Mouse (Mus musculus): Measurements from ENCODE around the gene Olfr1008. TPM values are rescaled to one million over a fixed set of nuclear protein-coding genes. Genes with fewer than 3 reads are reported as not detected.
"Not testable (repeated sequence)": the region's sequence is repeated elsewhere in the genome, so short reads cannot be mapped to it uniquely, and the experiment has no call there.

Gene Olfr1008
- not detected in 2 replicates for polyA plus RNA-seq (2016; fragmentation: Nextera tagmentation; extraction: Ambion mirVana)

DNA sequence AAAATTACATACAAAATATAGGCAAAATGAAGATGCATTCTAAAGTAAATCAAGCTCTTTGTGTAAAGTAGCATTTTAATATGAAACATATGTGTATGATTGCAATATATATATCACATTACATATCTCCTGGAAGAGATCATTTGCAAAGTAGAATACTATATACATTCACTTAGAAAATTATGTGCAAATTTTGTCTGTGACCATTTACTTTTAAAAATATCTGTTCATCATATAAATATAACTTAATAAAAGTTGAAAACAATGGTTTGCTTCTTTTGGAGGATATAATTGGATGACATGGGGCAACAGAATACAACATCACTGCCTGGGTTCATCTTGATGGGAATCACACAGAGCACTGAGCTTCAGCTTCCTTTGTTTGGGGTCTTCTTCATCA, at the start of gene Olfr1008:
Olfr1008 (plus strand) TSS at position 301 of the 400 bp plus-strand sequence.
- Histone ChIP-seq H3K4me1 (no peaks in the 10 kb centered on the region), H3K9me3 (no peaks in the 10 kb centered on the region), H3K36me3 (no peaks in the 10 kb centered on the region), H3K9ac (no peak within 1 kb of the TSS), H3K4me2 (replicated peaks) (no peak within 1 kb of the TSS), H3K27me3 (no peaks in the 10 kb centered on the region), H3K27ac (no peak within 1 kb of the TSS), H3K4me3 (no peak within 1 kb of the TSS)
- no peak for ATAC-seq (ENCODE audit: insufficient number of reproducible peaks, insufficient read depth, low FRiP score, low TSS enrichment)

DNA sequence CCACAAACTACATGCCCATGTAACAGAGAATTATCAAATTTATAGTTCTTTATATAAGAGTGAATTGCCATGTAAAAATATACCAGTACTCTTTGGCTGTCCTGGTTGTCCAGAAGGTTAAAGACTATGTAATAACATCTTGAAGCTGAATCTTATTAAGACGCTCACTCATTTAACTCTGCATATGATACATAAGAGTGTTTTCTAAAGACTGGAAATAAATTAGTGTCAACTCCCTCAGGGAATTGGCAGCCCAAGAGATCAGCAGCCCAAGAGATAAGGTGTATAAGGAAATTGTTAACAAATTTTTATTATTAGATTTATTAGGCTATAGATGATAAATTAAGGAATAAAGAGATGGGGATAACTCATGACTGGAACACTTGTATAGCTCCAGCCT, 38.6 kb upstream of the Olfr1008 start, which contains the start of gene Olfr1002:
Olfr1002 (minus strand) TSS at position 101 of the 400 bp plus-strand sequence.
- 94% methylated on average over 1 of the region's 1 CpGs for WGBS
- no peak within 1 kb of the TSS for H3K9ac ChIP-seq

DNA sequence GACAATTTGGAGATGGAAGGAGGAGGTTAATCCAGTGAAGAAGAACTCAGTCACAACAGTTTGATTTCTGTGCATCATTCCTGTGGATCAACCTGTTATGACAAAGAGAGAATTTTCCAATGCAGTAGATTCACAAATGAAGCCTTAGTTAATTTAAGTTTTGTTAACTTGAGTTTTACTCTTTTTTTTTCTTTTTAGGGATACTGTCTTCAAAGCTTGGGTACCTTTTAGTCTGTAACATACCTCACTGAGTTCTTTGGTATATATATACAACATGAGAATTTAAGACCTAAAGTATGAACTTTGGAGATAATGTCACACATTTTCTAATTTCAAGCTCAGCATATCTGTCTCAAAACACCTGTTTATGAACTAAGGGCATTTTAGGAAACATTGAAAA, 24.9 kb upstream of the Olfr1008 start, which contains the start of gene Olfr154:
Olfr154 (minus strand) TSS at position 101 of the 400 bp plus-strand sequence.
- not testable (repeated sequence) for ATAC-seq (ENCODE audit: insufficient number of reproducible peaks, insufficient read depth, low FRiP score, low TSS enrichment); H3K9ac ChIP-seq; H3K36me3 ChIP-seq; H3K4me3 ChIP-seq; H3K9me3 ChIP-seq; H3K27me3 ChIP-seq; H3K27ac ChIP-seq; H3K4me2 ChIP-seq (replicated peaks); H3K4me1 ChIP-seq

More for the DNA sequence above, 38.6 kb upstream of the Olfr1008 start, which contains the start of gene Olfr1002:
- no peak within 1 kb of the TSS for H3K4me2 ChIP-seq (replicated peaks)
- no peaks in the 10 kb centered on the region for H3K4me1 ChIP-seq
- no peak within 1 kb of the TSS for H3K27ac ChIP-seq
- H3K27me3 ChIP-seq = no peaks in the 10 kb centered on the region
- H3K4me3 ChIP-seq = no peak within 1 kb of the TSS
- no peaks in the 10 kb centered on the region for H3K9me3 ChIP-seq
- no peak for ATAC-seq (ENCODE audit: insufficient number of reproducible peaks, insufficient read depth, low FRiP score, low TSS enrichment)
- no peaks in the 10 kb centered on the region for H3K36me3 ChIP-seq

- H3K4me2 ChIP-seq (replicated peaks) = no peak within 1 kb of the TSS
Measured at GRCm38 (mm10) chr2:85678667-85679066, 10.6 kb upstream of the Olfr1008 start, which contains the start of gene Olfr1006. Gene Olfr1006, minus strand, starts transcription at chr2:85678767.

DNA sequence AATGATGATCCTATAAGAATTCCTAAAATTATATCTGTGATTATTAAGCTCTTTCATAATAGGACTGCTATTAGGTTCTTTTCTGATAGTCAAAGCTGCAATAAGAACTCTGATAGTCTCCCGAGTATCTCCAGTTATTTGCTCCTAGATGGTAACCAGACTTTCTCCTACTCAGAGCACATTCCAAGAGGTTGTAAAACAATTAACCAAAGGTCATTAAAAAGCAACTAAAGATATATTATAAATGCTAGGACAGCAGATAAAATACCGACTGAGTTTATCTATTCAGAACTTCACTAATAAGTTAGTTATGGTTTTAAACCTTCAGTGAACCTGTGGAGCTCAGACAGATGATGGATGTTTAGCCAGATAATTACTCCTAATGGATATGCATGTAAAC, 21.4 kb downstream of the Olfr1008 start:
- not testable (repeated sequence) for H3K27ac ChIP-seq; H3K36me3 ChIP-seq; H3K9me3 ChIP-seq; H3K9ac ChIP-seq; H3K4me3 ChIP-seq; H3K27me3 ChIP-seq; H3K4me2 ChIP-seq (replicated peaks); H3K4me1 ChIP-seq; ATAC-seq (ENCODE audit: insufficient number of reproducible peaks, insufficient read depth, low FRiP score, low TSS enrichment)
- WGBS = 77% methylated on average over 2 of the region's 2 CpGs

More at GRCm38 (mm10) chr2:85678667-85679066, 10.6 kb upstream of the Olfr1008 start, which contains the start of gene Olfr1006:
- Histone ChIP-seq H3K4me3 (no peak within 1 kb of the TSS), H3K9me3 (no peaks in the 10 kb centered on the region), H3K27ac (no peak within 1 kb of the TSS), H3K9ac (no peak within 1 kb of the TSS), H3K36me3 (no peaks in the 10 kb centered on the region), H3K4me1 (no peaks in the 10 kb centered on the region), H3K27me3 (no peaks in the 10 kb centered on the region)
- no peak for ATAC-seq (ENCODE audit: insufficient number of reproducible peaks, insufficient read depth, low FRiP score, low TSS enrichment)

DNA sequence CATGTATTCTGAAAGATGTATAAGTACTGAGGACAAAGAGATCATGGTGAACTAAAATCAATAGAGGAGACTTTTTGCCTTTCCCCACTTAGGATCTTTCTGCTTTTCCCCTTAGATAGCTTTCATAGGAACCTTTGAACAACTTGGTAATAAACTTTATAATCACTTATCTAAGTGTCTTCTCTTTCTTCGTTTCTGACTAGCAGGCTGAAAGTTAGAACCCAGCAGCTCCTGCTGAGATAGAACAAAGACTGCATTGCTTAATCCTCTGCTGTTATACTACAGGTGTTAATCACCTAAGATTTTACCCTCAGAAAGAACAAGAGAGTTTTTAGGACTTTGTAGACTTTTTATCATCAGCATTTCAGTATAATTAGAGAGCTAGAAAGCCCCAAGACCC, 21.9 kb downstream of the Olfr1008 start:
- Histone ChIP-seq H3K9me3 (no peaks in the 10 kb centered on the region), H3K4me3 (no peak overlapping the region), H3K36me3 (no peaks in the 10 kb centered on the region), H3K27ac (no peak overlapping the region), H3K4me2 (replicated peaks) (no peak overlapping the region), H3K9ac (no peak overlapping the region), H3K27me3 (no peaks in the 10 kb centered on the region), H3K4me1 (no peaks in the 10 kb centered on the region)
- WGBS = 33% methylated on average over 1 of the region's 1 CpGs
- no peak for ATAC-seq (ENCODE audit: insufficient number of reproducible peaks, insufficient read depth, low FRiP score, low TSS enrichment)

DNA sequence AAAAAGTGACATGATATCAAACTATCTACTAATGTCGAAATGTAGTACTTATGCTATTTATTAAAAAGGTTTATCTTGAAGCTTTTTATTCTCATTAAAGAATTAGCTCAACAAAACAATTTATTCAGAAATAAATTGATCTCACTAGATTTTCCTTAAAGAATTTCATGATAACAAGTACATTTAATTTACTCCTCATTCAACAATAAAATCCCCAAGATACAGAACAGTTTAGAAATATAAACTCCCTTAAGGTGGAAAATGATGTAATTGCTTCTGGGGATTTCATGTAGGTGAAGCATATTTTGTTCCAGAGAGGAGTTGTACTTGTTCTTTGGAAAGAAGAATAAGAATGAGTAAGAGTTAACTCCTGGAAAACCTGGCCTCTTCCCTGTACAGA, 25.9 kb downstream of the Olfr1008 start, which contains the start of gene Olfr1009:
Olfr1009 (plus strand) TSS at position 301 of the 400 bp plus-strand sequence.
- Histone ChIP-seq H3K27me3 (no peaks in the 10 kb centered on the region), H3K27ac (no peak within 1 kb of the TSS), H3K9ac (no peak within 1 kb of the TSS), H3K4me3 (no peak within 1 kb of the TSS), H3K4me1 (no peaks in the 10 kb centered on the region), H3K4me2 (replicated peaks) (no peak within 1 kb of the TSS), H3K9me3 (no peaks in the 10 kb centered on the region), H3K36me3 (no peaks in the 10 kb centered on the region)
- WGBS = 91% methylated on average over 1 of the region's 1 CpGs
- no peak for ATAC-seq (ENCODE audit: insufficient number of reproducible peaks, insufficient read depth, low FRiP score, low TSS enrichment)

- no peak for ATAC-seq (ENCODE audit: insufficient number of reproducible peaks, insufficient read depth, low FRiP score, low TSS enrichment)
- Histone ChIP-seq H3K27ac (no peak overlapping the region), H3K4me3 (no peak overlapping the region), H3K9ac (no peak overlapping the region), H3K27me3 (no peaks in the 10 kb centered on the region), H3K4me1 (no peaks in the 10 kb centered on the region), H3K9me3 (no peaks in the 10 kb centered on the region), H3K4me2 (replicated peaks) (no peak overlapping the region), H3K36me3 (no peaks in the 10 kb centered on the region)
- 14% methylated on average over 3 of the region's 3 CpGs for WGBS
Measured at GRCm38 (mm10) chr2:85725793-85726192, 36.6 kb downstream of the Olfr1008 start.

Other genes starting within 250 kb of the Olfr1008 start
- not detected in 2 replicates for gene Olfr995, start 245.8 kb upstream of the Olfr1008 start, polyA plus RNA-seq (2016; fragmentation: Nextera tagmentation; extraction: Ambion mirVana)
- 0.09 and 0.15 TPM in 2 replicates for gene 4833423E24Rik, start 170.4 kb upstream of the Olfr1008 start, polyA plus RNA-seq (2016; fragmentation: Nextera tagmentation; extraction: Ambion mirVana)
- gene Olfr996, start 110.2 kb upstream of the Olfr1008 start, polyA plus RNA-seq (2016; fragmentation: Nextera tagmentation; extraction: Ambion mirVana) = not detected in 2 replicates
- gene Olfr998, start 100.5 kb upstream of the Olfr1008 start, polyA plus RNA-seq (2016; fragmentation: Nextera tagmentation; extraction: Ambion mirVana) = not detected in 2 replicates
- gene Olfr1000, start 77.5 kb upstream of the Olfr1008 start, polyA plus RNA-seq (2016; fragmentation: Nextera tagmentation; extraction: Ambion mirVana) = not detected in 2 replicates
- gene Olfr1002, start 38.7 kb upstream of the Olfr1008 start, polyA plus RNA-seq (2016; fragmentation: Nextera tagmentation; extraction: Ambion mirVana) = not detected in 2 replicates
- gene Olfr154, start 25.0 kb upstream of the Olfr1008 start, polyA plus RNA-seq (2016; fragmentation: Nextera tagmentation; extraction: Ambion mirVana) = not detected in 2 replicates
- gene Olfr1006, start 10.7 kb upstream of the Olfr1008 start, polyA plus RNA-seq (2016; fragmentation: Nextera tagmentation; extraction: Ambion mirVana) = not detected in 2 replicates
- not detected in 2 replicates for gene Olfr1009, start 26.0 kb downstream of the Olfr1008 start, polyA plus RNA-seq (2016; fragmentation: Nextera tagmentation; extraction: Ambion mirVana)
- gene Olfr1012, start 73.3 kb downstream of the Olfr1008 start, polyA plus RNA-seq (2016; fragmentation: Nextera tagmentation; extraction: Ambion mirVana) = not detected in 2 replicates
- gene Olfr1013, start 77.7 kb downstream of the Olfr1008 start, polyA plus RNA-seq (2016; fragmentation: Nextera tagmentation; extraction: Ambion mirVana) = not detected in 2 replicates
- not detected in 2 replicates for gene Olfr1014, start 83.3 kb downstream of the Olfr1008 start, polyA plus RNA-seq (2016; fragmentation: Nextera tagmentation; extraction: Ambion mirVana)
- gene Olfr1015, start 92.6 kb downstream of the Olfr1008 start, polyA plus RNA-seq (2016; fragmentation: Nextera tagmentation; extraction: Ambion mirVana) = not detected in 2 replicates
- gene Olfr1016, start 113.1 kb downstream of the Olfr1008 start, polyA plus RNA-seq (2016; fragmentation: Nextera tagmentation; extraction: Ambion mirVana) = not detected in 2 replicates
- not detected in 2 replicates for gene Olfr1018, start 129.0 kb downstream of the Olfr1008 start, polyA plus RNA-seq (2016; fragmentation: Nextera tagmentation; extraction: Ambion mirVana)
- gene Olfr1019, start 156.1 kb downstream of the Olfr1008 start, polyA plus RNA-seq (2016; fragmentation: Nextera tagmentation; extraction: Ambion mirVana) = not detected in 2 replicates
- not detected in 2 replicates for gene Olfr1020, start 157.6 kb downstream of the Olfr1008 start, polyA plus RNA-seq (2016; fragmentation: Nextera tagmentation; extraction: Ambion mirVana)
- gene Olfr1022, start 179.2 kb downstream of the Olfr1008 start, polyA plus RNA-seq (2016; fragmentation: Nextera tagmentation; extraction: Ambion mirVana) = not detected in 2 replicates
- gene Olfr1023, start 196.2 kb downstream of the Olfr1008 start, polyA plus RNA-seq (2016; fragmentation: Nextera tagmentation; extraction: Ambion mirVana) = not detected in 2 replicates
- gene Olfr1024, start 215.6 kb downstream of the Olfr1008 start, polyA plus RNA-seq (2016; fragmentation: Nextera tagmentation; extraction: Ambion mirVana) = not detected in 2 replicates
- gene Olfr1025-ps1, start 225.8 kb downstream of the Olfr1008 start, polyA plus RNA-seq (2016; fragmentation: Nextera tagmentation; extraction: Ambion mirVana) = not detected in 2 replicates
- gene Olfr1026, start 232.1 kb downstream of the Olfr1008 start, polyA plus RNA-seq (2016; fragmentation: Nextera tagmentation; extraction: Ambion mirVana) = not detected in 2 replicates